Mouse (Mus musculus): ENCODE measurements at regions not wholly inside any gene's neighbourhood (a gene's known extent, or its start where the extent isn't known, plus 50 kb on each side); places are given as distances from the start of the nearest gene placed in this dataset.

GRCm38 (mm10) chr11:19529126-19529525 is 395.0 kb upstream of the Spred2 start:
- TF ChIP-seq CTCF (IDR thresholded peaks at IDR 0.05; ENCODE audit: low read depth, low read length) (no peak), POLR2A (IDR thresholded peaks at IDR 0.05; ENCODE audit: borderline replicate concordance, low read depth, low read length) (no peak)

Data from bone marrow macrophage, adult 2 months (primary cell).